Mouse (Mus musculus) forelimb bud, embryonic 11.5 days (tissue): ENCODE measurements around the gene Nfib.

Source experiments
- DNase-seq: peaks from one replicate; pipeline ENCODE4 v3.0.0-alpha.2; 2012; ENCODE audit warnings: low read depth, low spot score

Nfib gene

GRCm38 (mm10) chr4:82499238-82499637, 206.3 kb downstream of the Nfib start:
- no peak for DNase-seq

GRCm38 (mm10) chr4:82497671-82498631, 207.6 kb downstream of the Nfib start:
- DNase-seq, result no peak

- DNase-seq, result no peak
Observed at GRCm38 (mm10) chr4:82497141-82497566, 208.4 kb downstream of the Nfib start.

GRCm38 (mm10) chr4:82496383-82496782, 209.2 kb downstream of the Nfib start:
- DNase-seq, result no peak

- no peak for DNase-seq
Observed at GRCm38 (mm10) chr4:82495605-82496004, 209.9 kb downstream of the Nfib start.

GRCm38 (mm10) chr4:82494829-82495228, 210.7 kb downstream of the Nfib start:
- no peak for DNase-seq

GRCm38 (mm10) chr4:82494424-82494823, 211.1 kb downstream of the Nfib start:
- no peak for DNase-seq

GRCm38 (mm10) chr4:82493865-82494264, 211.7 kb downstream of the Nfib start:
- no peak for DNase-seq

- DNase-seq, result no peak
Observed at GRCm38 (mm10) chr4:82493363-82493762, 212.2 kb downstream of the Nfib start.

- no peak for DNase-seq
Observed at GRCm38 (mm10) chr4:82492737-82493136, 212.8 kb downstream of the Nfib start.

- DNase-seq, result peak; percentile 51
Observed at GRCm38 (mm10) chr4:82489939-82490338, 215.6 kb downstream of the Nfib start.

- no peak for DNase-seq
Observed at GRCm38 (mm10) chr4:82485910-82486309, 219.6 kb downstream of the Nfib start.

- DNase-seq, result no peak
Observed at GRCm38 (mm10) chr4:82483871-82484270, 221.7 kb downstream of the Nfib start.

GRCm38 (mm10) chr4:82483298-82483697, 222.3 kb downstream of the Nfib start:
- DNase-seq, result no peak

GRCm38 (mm10) chr4:82480635-82481034, 224.9 kb downstream of the Nfib start:
- DNase-seq, result no peak

GRCm38 (mm10) chr4:82479394-82479793, 226.2 kb downstream of the Nfib start:
- DNase-seq, result no peak

- no peak for DNase-seq
Observed at GRCm38 (mm10) chr4:82477742-82478141, 227.8 kb downstream of the Nfib start.

GRCm38 (mm10) chr4:82476411-82476810, 229.1 kb downstream of the Nfib start:
- DNase-seq, result no peak

- no peak for DNase-seq
Observed at GRCm38 (mm10) chr4:82474334-82474733, 231.2 kb downstream of the Nfib start.

GRCm38 (mm10) chr4:82470938-82471320, 234.6 kb downstream of the Nfib start:
- no peak for DNase-seq

- DNase-seq, result no peak
Observed at GRCm38 (mm10) chr4:82470212-82470937, 235.2 kb downstream of the Nfib start.

GRCm38 (mm10) chr4:82468944-82469343, 236.6 kb downstream of the Nfib start:
- no peak for DNase-seq

- no peak for DNase-seq
Observed at GRCm38 (mm10) chr4:82466717-82467116, 238.8 kb downstream of the Nfib start.
